Mouse (Mus musculus): ENCODE data around the gene Slc39a2.

DNA sequence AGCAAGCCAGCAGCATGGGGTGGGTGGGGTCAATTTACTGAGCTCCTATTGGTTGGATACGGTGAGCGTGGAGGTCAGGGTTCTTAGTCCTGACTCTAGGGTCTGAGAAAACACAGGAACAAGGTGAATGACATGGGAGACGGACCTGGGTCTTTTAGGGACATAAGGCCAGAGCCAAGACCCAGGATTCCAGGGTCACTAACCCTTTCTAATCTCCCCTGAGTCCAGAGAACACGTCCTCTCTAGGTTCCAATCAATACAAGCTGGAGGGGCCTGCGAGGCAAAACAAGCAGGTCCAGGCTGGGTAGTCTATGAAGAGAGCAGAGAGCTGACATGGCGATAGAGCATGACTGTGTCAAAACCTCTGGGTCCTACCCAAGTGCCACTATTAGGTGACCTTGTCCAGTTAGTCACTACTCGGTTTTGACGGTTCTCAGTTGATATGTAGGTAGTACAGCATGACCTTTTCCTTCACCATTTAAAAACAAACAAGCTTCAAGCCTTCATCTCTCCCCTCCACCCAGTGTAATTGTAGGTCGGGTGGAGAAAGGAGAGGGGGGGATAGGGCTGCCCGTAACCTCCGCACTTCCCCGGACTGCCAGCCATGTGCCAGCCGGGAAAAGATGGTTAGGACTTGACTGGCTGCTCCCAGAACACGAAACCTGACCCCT is 19.8 kb downstream of the Slc39a2 start:
- no peak for TF ChIP-seq MYOD1 (IDR thresholded peaks at IDR 0.05; ENCODE audit: control insufficient read depth in 1 of 3, insufficient read length in 2 of 3, low read depth in 2 of 3)
- no peak for TF ChIP-seq POLR2A (IDR thresholded peaks at IDR 0.05; ENCODE audit: insufficient read length, low read depth)
- TF ChIP-seq USF1 (IDR thresholded peaks at IDR 0.05; ENCODE audit: low read depth), result no peak
- no peak for TF ChIP-seq E2F4 (IDR thresholded peaks at IDR 0.05; ENCODE audit: insufficient read depth)
- TF ChIP-seq TCF12 (IDR thresholded peaks at IDR 0.05; ENCODE audit: insufficient read depth, poor library complexity, severe bottlenecking), result no peak
- no peak for TF ChIP-seq MAX (IDR thresholded peaks at IDR 0.05; ENCODE audit: low read depth)
- no peak for TF ChIP-seq CEBPB (IDR thresholded peaks at IDR 0.05; ENCODE audit: insufficient read depth, poor library complexity, severe bottlenecking)
- TF ChIP-seq REST (IDR thresholded peaks at IDR 0.05; ENCODE audit: insufficient read depth, insufficient read length), result no peak
- TF ChIP-seq POLR2AphosphoS2 (IDR thresholded peaks at IDR 0.05; ENCODE audit: insufficient read length, low read depth), result no peak
